Mouse (Mus musculus) C2C12 (cell line): ENCODE results near the gene Pou2f3.

Experiments
- CEBPB ChIP-seq: IDR thresholded peaks from one replicate; pipeline ENCODE4 v1.6.1; 2011; ENCODE audit warnings: low read depth, mild to moderate bottlenecking, control low read depth, moderate library complexity
- CTCF ChIP-seq: IDR thresholded peaks from one replicate; pipeline ENCODE4 v1.5.1; 2011; ENCODE audit not compliant: control insufficient read depth, insufficient read depth, insufficient read length
- FOSL1 ChIP-seq: IDR thresholded peaks from one replicate; pipeline ENCODE4 v1.8.0; 2011; ENCODE audit warnings: mild to moderate bottlenecking, low read length; ENCODE audit not compliant: poor library complexity, insufficient read depth, severe bottlenecking
- MAX ChIP-seq: IDR thresholded peaks from one replicate; pipeline ENCODE4 v1.6.1; 2011; ENCODE audit warnings: mild to moderate bottlenecking, control low read depth
- MYOG ChIP-seq: IDR thresholded peaks from one replicate; pipeline ENCODE4 v1.6.1; 2011; ENCODE audit not compliant: control insufficient read depth, insufficient read length; ENCODE audit errors: extremely low read depth
- USF1 ChIP-seq: IDR thresholded peaks from one replicate; pipeline ENCODE4 v1.6.1; 2011; ENCODE audit warnings: low read depth, mild to moderate bottlenecking, control low read depth, moderate library complexity

DNA sequence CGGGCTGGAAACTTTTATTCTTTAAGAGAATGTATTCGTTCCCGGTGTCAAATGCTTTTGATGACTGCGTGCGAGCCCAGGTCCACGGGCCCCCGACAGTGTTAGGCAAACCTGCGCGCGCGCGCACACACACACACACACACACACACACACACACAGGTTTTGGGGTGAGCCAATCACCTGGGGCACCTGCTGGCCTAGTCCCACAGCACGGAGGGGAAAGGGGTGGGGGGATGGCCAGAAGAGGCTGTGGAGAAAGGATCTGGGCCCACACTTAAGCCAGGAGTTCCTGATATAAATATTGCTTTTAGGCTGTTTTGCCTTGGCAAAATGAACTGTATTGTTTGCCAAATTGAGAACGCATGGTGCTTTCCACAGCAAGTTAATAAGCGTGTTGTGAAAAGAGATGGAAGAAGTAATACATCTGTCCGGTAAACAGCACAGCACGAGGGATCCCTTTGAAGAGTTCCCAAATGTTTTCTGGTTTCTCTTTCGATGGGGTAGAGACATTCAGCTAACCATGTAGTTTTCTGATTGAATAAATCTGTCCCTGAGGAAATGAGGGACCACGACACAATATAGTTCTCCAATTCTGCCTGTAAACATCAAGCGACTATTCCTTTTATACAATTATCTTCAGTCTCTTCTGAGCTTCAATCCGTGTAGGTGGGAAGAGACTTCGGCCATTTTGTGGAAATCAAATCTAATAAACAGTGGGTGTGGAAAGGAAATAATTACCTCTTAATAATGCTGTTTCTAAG lies 103.6 kb downstream of the Pou2f3 start:
- no peak for TF ChIP-seq MAX
- no peak for TF ChIP-seq CTCF
- no peak for TF ChIP-seq USF1
- TF ChIP-seq CEBPB = no peak
- no peak for TF ChIP-seq MYOG
- TF ChIP-seq FOSL1 = no peak
